Comparison of ENCODE assay signal across 8 mouse cellular contexts in the genomic region with DNA sequence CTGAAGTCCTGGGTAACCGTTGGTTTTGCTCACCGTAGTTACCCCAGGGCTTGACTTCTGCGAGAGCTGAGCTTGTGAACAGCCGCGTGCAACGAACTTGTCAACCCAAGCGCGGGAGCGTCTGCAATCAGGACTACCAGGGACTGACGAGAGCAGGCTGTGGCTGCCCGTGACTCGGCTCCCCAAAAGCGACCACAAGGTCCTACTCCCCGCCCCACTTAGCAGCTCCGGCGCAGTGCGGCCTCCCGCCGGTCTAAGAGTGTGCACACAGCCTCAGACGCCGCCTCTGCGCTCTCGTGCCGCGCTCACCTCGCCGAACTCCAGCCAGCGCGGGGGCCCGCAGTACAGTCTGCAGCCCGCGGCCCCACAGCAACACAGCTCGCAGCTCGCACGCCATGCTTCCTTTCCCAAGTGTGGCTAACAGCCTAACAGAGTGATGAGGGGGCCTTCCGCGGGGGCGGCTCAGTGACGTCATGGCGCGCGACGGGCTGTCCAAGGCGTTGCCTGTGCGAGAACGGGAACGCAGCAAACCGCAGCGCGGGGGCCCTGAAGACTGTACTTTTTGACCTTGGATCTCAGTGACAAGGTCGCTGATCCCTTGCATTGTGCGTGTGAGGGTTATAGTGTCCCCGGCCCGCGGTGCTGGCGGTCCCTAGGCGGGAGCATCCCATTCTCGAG. TPM values are rescaled to one million over a fixed set of nuclear protein-coding genes. Genes with fewer than 3 reads are reported as not detected.
DNase-seq lines count a peak whose midpoint lies in the region; ATAC-seq and TF ChIP-seq lines count a peak whose summit lies in the region.

Trap1 (minus strand) TSS at position 444 of the 678 bp plus-strand sequence.

- H3K9ac ChIP-seq in hindbrain, postnatal 0 days (replicated peaks; ENCODE audit: low read length): peak within 1 kb of the TSS; percentile 87

- peaks cover 3% of the 10 kb centered on the region; the same call in 1 of the 2 replicates for H3K4me1 ChIP-seq in hindbrain, postnatal 0 days (ENCODE audit: insufficient read depth, low read length)

- DNase-seq in WW6 (ENCODE audit: low read depth, low spot score): peak; percentile 75
- peak; percentile 91 to 93 for DNase-seq in cerebellum, postnatal 4 days (ENCODE audit: low spot score in 2 of 2)
- peak; percentile 95 for DNase-seq in gastrocnemius, adult 2 months
- DNase-seq in hindbrain, postnatal 0 days (ENCODE audit: low spot score): peak; percentile 92
- DNase-seq in left cerebral cortex, adult 2 months (ENCODE audit: extremely low spot score in 1 of 2, low spot score in 2 of 2): peak; percentile 94 to 98
- DNase-seq in right cerebral cortex, adult 2 months (ENCODE audit: low spot score in 2 of 2): peak; percentile 97 to 98
- DNase-seq in urinary bladder, postnatal 14 days (ENCODE audit: low spot score): peak; percentile 94

- H3K36me3 ChIP-seq in hindbrain, postnatal 0 days (ENCODE audit: insufficient read depth, low read length): no peaks in the 10 kb centered on the region

- peak within 1 kb of the TSS; percentile 84 for H3K4me3 ChIP-seq in gastrocnemius, adult 2 months
- peak within 1 kb of the TSS; percentile 85 for H3K4me3 ChIP-seq in hindbrain, postnatal 0 days (ENCODE audit: low read length)
- peak within 1 kb of the TSS; percentile 95 for H3K4me3 ChIP-seq in left cerebral cortex, adult 2 months

- H3K9me3 ChIP-seq in hindbrain, postnatal 0 days (ENCODE audit: low read length): no peaks in the 10 kb centered on the region

- TF ChIP-seq CTCF in gastrocnemius, adult 2 months (IDR thresholded peaks at IDR 0.05): no peak
- no peak for TF ChIP-seq CTCF in hindbrain, postnatal 0 days (IDR thresholded peaks at IDR 0.05; ENCODE audit: low read depth)
- no peak for TF ChIP-seq CTCF in left cerebral cortex, adult 2 months (IDR thresholded peaks at IDR 0.05)

- peak within 1 kb of the TSS; percentile 83 for H3K4me2 ChIP-seq in hindbrain, postnatal 0 days (ENCODE audit: low read depth, low read length)

- intact Hi-C loops in gastrocnemius, adult 2 months (cut with DNase I): loop anchor here (1.0 kb wide), 1 partner anchor 137 kb away; no protein-coding TSS in a partner anchor
- intact Hi-C loops in left cerebral cortex, adult 2 months (cut with DNase I): loop anchor here (5.0 to 10.0 kb wide), 3 partner anchors 135 to 477 kb away; partner anchors contain the start of genes Crebbp and Tfap4

- no peaks in the 10 kb centered on the region for H3K27me3 ChIP-seq in hindbrain, postnatal 0 days (ENCODE audit: insufficient read depth, low read length)

- H3K27ac ChIP-seq in gastrocnemius, adult 2 months: peak within 1 kb of the TSS; percentile 98
- peak within 1 kb of the TSS; percentile 89 for H3K27ac ChIP-seq in hindbrain, postnatal 0 days
- peak within 1 kb of the TSS; percentile 99 for H3K27ac ChIP-seq in left cerebral cortex, adult 2 months

- ATAC-seq in hindbrain, postnatal 0 days: peak; percentile 98
- peak; percentile 95 for ATAC-seq in megakaryocyte, adult 5-6 weeks (ENCODE audit: poor library complexity, severe bottlenecking)

- WGBS in hindbrain, postnatal 0 days: under 1% methylated on average over 58 of the region's 58 CpGs

RNA-seq across cellular contexts. Expression of gene Trap1, which starts in this region (rescaled TPM):
- total RNA-seq in gastrocnemius, adult 2 months (2021): 100 to 1,000 TPM; 118 to 132 TPM
- 41.2 and 42.6 TPM in 2 replicates for total RNA-seq in hindbrain, postnatal 0 days (2014; rRNA removed)
- 51.2 and 52.1 TPM in 2 replicates for polyA plus RNA-seq in hindbrain, postnatal 0 days (2015; fragmentation: Nextera tagmentation; extraction: Ambion mirVana)
- total RNA-seq in left cerebral cortex, adult 2 months (2021): 10 to 100 TPM; 70.7 to 74.7 TPM
- 25.5 and 30.1 TPM in 2 replicates for total RNA-seq in megakaryocyte, adult 5-6 weeks (2015)
- total RNA-seq in megakaryocyte, adult 5-6 weeks (2017): 50.7 and 53.7 TPM in 2 replicates

Comparison
In these comparisons a context has a peak if more than half of its experiments do, and no peak if none do; other contexts are left out.
1. Peak in every context shown above with its lines: DNase-seq, ATAC-seq, H3K4me3 ChIP-seq and H3K27ac ChIP-seq.